Mouse (Mus musculus) thymus, postnatal 4 days (tissue): ENCODE measurements around the gene Socs3.

Experiments
- DNase-seq: peaks from one replicate; pipeline ENCODE4 v3.0.0; 2021

Gene Socs3

DNA sequence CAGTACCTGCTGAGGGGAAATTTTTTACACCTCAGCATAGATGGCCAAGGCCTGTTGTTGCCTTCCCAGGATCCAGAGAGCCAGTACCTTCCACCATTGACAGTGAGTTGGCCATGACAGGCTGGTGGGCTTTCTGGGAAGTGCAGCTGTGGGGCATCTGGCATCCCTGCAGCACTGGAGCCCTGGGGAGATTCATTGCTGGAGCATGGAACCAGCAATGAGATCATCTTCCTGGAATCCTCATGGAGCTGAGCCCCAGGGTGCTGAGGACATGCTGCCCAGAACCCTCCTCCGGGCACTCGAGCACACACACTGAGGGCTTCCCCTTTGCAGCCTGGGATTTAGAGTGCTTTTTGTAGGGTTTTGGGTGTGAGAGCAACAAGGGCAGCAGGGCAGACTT lies 25.4 kb upstream of the Socs3 start:
- no peak for DNase-seq

DNA sequence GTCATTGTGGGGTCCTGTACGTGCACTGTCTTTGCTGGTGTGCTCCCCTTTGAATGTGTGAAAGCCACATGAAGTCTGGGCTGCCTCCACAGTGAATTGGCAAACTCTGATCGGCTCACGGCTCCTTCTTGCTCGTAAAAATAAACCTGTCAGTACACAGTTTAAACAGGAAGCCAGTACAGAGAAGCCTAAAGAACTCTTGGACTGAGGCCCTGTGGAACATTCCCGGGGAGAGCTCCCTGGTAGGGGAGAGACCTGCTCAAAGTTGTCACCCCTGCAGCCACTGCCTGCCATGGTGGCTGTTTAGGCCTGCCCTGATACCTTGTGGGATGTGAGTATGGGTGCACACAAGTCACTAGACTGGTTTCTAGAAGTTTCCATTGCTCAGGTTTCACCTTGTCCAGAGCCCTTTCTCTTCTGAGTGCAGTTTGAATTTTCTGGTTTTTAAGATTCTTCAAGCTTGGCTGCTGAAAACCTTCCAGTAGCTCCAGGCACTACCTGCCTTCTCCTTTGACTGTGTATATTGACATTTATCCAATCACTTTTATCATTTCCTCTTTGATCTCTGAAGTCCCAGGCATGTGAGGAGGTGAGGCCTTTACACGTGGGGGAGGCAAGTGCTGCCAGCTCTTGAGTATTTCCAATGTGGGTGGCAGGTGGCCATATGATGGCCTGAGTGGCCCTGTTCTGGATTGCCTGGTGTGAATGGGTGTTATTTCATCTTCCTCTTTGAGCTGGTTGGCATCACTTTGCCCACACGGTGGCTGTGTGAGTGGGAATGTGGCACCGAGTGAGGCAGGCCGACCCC lies 24.6 kb upstream of the Socs3 start:
- no peak for DNase-seq

DNA sequence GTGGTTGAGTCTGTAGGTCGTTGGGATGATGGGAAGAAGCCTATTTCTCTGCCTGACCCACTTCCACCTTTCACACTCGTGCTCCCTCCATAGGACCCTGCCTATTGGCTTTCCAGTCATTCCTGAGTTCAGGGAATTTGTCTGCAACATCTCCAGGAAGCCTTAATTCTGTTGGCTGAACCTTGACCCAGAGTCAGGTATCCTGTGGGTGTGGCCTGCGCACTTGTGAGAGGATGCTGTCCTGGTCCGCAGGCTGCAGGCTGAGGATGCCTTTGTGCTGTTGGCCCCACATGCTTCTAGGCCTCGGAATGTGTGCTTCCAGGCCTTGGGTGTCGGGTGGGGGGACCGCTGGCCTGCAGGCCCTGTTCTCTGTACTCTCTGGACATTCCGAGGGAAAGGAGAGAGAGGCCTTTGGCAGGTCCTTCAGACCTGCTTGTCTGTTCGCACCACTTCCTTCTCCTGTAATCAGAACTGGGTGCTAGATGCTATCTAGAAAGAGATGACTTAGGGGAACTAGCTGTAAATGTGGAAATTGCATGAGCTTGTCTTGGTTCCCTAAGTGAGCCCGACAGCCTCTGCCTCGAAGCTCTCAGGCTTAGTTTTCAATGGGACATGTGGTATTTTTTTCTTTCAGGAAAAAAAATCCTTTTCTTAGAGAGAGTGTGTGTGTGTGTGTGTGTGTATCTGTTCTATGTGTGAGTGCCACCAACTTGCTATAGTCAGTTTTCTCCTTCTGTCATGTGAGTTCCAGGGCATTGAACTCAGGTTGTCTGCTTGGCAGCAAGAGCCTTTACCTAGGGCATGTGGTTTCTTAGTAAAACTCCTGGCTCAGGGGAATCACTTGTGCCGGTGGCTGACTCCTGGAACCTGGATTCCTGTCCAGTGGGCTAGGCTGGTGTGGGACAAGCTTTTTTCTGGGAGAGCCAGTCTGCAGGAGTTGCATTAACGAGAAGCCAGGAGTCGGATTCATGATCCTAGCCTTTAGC lies 23.6 kb upstream of the Socs3 start:
- DNase-seq: no peak

DNA sequence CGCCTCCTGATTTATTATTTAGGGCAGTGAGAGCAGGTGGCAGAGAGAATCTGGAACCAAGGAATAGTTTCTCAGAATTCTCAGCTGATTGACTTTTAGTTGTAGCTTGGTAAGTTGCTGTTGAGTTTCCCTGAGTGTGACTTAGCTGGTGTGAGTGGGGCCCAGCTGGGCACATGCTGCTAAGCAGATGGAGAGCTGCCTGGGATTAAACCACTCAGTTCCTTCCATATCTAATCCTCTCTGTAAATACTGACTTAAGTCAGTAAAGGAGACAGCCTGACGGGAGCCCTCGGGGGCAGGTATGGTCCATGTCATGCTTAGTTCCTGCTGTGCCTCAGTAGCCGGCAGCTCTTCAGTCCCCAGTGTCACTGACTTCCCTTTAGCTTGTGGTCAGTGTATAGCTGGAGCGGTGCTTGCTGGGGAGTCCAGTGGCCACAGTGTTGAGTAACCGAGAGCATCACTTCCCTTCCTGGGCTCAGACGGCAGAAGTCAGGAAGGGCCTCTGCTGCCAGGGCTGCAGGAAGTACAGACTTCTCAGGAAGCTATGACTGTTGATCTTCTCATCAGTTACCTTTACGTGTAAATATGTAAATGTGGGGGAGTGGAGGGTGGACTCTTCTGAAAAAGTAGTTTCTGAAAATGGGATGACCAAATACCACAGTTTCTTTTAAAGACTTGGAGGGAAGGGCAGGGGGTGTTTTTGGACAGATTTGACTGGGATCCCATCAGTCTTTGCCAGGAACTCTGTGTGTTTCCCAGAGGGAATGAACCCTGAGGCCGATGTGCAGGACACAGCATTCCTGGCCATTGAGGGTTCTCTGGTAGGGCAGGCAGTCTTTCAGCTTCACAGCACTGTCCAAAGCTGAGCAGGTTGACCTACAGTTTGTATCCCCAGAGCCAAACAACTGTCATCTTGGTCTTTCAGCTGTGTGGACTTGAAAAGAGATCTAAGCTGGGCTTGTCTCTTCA lies 21.9 kb upstream of the Socs3 start:
- DNase-seq: no peak

DNA sequence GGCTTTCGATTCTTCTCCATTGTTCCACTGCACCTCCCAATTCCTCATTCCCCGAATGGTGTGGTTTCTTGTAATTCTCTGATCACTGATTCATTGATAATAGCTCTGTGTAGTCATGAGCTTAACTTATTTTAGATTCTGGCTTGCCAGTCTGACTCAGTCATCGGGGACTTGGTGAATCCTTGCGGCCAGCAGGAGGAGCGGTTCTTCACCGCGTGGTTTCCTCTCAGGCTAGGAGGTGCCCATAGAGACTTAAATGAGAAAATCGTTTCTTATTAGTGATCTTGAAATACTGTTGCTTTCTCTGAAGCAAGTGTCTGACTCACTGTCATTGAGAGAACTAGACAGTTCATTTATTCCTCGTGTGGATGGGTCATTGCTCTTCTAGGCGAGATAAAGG lies 20.1 kb upstream of the Socs3 start:
- DNase-seq: peak; percentile 57

DNA sequence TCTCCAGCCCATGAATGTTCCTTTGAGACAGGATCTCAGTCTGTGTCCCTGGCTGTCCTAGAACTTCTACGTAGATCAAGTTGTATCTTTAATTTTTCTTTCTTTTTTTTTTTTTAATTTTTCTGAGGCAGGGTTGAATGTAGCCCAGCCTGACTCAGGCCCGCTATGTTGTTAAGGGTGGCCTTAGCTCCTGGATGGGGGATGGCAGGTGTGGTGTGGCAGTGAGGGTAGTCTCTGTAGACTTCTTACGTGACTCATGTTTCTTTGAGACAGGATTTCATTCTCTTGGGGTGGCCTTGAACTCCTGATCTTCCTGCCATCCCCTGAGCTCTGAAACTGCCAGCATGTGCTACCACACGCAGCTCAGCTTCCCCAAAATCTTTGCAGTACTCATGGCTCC lies 19.4 kb upstream of the Socs3 start:
- no peak for DNase-seq

DNA sequence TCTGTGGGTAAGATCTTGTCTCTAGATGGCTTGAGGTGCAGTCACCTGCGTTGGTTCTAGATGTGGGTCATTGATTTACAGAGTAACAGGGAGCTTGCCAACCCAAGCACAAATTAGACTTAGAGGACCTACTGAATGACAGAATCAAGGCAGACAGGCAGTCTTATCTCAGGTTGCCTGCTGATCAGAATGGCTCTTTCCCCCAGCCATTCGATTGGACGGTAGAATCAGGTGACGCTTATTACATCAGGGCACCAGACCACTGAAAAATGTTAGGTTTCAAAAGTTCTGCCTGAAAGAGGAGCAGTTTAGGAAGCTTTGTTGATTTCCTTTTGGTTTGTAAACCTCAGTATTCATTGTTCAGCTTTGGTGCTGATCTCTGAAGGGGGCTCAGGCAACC lies 18.1 kb upstream of the Socs3 start:
- no peak for DNase-seq

DNA sequence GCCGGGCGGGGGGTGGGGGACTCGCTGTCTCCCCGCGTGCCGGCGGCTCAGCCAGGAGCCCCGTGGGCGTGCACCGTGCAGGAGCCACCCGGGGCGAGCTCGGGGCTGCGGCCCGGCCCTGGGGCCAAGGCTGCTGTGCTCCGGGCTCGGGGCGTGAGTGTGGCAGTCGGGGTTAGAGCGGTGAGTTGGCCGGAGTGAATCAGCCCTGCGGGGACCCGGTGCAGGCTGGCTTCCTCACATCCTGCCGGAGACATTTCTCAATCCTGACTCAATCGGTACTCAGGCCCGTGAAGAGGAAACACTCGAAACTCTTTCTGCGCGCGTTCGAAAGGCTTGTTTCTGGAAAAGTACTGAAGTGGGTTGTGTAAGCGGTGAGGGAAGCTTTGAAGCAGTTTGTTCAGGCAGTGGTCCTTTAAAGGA lies 17.2 kb upstream of the Socs3 start:
- no peak for DNase-seq

DNA sequence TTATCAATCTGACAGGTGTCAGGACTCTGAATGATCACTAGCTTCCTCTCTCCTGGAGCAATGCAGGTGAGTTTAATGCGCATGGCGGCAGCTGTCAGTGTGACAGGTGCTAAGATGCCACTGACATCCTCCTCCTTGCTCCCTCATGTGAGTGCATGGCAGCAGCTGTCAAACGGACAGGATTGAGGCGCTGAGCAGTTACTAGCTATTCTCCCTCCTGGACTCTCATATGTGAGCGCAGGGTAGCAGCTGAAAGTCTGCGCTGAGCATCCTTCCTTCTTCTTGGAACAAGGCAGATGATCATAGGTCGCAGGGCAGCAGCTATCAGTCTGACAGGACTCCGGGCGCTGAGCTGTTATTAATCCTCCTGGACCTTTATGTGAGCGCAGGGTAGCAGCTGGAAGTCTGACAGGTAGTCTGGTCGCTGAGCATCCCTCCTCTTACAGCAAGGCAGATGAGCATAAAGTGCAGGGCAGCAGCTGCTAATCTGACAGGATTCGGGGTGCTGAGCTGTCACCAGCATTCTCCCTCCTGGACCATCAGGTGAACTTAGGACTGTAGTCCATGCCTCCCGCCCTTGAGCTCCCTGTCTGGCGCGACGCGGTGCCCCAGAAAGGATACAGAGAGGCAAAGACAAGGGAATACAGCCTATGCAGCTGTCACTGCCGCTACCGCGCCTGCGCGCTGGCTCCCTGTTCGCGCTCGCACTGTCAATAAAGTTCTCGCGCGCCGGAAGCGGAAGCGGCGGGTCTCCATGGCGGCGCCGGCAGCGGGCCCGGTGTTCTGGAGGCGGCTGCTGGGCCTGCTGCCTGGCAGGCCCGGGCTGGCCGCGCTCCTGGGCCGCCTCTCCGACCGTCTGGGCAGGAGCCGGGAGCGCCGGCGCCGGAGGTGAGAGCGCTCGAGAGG lies 16.5 kb upstream of the Socs3 start, which contains the start of gene Pgs1:
Pgs1 (plus strand) TSS at position 167 of the 906 bp plus-strand sequence.
- DNase-seq: peak; percentile 95

DNA sequence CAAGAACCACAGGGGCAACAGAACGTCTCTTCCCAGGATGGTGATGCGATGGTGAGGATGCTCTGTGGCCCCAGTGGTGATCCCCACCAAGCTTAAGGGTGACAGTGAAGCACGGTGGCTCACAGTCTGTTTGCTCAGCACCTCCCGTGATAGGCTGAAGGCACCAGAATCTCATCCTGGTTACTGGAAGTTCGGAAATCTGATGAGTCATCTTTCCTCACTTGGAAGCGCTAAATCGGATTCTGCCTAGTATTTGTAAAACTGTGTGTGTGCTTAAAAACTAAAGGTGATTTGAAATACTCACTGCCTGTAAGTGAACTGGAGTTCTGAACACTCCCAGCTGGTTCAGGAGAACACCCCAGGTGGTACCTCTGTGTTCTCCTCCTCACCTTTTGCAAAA lies 13.9 kb upstream of the Socs3 start:
- no peak for DNase-seq

DNA sequence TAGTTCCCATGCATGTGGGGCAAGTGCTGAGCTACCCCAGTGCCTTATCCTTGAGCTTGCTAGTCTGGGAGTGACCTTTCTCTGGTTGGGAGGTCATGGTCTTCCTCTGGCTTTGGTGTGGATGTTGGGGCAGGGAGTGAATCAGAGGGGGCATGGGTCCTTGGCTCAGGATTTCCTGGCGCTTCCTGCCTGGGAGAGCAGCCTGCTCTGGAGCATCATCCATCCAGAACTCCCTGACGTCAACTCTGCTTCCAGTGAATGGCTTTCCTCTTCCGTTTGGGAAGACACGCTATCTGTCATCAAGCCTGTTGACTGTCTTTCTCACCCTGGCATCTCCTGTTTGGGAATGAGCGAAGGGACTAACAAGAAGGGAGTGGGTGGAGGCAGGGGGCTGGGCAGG lies 12.6 kb upstream of the Socs3 start:
- DNase-seq: no peak

DNA sequence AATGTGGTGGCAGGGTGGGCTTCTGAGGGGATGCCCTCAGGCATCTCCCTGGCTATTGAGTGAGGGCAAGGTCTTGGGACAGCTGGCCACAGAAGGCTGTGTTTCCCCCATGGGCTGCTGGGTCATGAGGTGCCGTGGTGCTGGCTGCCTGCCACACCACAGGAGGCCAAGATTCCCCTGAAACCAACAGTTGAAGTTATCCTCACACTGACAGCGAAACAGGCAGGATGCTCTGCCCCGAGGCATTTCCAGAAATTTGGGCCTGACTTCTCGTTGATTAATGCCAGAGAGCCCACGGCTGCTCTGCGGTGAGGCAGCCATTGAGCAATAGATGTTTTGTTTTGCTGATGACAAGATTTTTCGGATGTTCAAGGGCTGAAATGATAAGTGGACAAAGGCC lies 9.5 kb upstream of the Socs3 start:
- no peak for DNase-seq

DNA sequence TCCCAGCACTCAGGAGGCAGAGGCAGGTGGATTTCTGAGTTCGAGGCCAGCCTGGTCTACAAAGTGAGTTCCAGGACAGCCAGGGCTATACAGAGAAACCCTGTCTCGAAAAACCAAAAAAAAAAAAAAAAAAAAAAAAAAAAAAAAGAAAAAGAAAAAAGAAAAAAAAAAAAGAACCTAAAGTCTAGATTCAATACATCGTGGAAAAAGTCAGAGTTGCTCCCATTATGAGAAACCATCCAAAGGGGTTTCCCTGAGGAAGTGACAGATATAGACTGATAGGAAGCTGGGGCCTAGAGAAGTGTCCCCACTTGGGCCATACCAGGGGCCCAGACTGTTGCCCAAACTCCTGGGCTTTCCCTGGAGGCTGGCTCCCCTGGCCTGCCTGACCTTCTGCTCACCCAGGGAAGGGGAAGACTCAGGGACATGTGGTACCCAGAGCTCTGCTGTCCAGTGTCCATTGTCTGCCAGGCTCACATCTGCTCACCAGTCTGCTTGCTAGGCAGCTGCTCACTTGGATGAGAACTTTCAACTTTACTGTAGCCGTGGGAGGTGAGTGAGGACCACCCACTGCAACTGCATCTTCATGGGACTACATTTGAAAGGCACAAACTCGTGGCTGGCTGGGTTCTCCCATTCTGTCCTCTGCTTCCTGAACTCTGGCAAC lies 8.0 kb upstream of the Socs3 start:
- no peak for DNase-seq

DNA sequence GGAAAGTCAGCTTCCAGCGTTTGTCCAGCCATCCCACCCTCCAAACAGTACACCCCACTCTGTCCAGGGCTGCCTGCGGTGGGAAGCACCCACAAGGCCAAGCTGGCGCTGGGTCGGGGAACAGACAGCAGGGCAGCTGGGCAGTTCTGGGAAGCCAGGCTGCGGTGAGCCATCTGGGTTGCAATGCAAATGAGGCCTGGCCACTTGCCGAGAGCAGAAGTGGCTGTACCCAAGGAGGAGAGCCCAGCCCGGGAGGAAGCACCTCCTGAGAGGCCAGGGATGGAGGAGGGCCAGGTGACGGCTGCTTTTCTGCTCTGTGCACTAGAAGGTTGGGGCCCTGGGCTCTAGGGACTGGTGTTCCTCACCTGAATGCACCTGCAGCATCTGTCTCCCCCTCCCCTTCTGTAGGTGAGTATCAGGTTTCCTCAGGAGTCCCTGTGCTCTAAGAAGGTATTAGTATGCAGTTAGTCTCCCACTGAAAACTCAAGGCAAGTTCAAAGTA lies 6.3 kb upstream of the Socs3 start:
- no peak for DNase-seq

DNA sequence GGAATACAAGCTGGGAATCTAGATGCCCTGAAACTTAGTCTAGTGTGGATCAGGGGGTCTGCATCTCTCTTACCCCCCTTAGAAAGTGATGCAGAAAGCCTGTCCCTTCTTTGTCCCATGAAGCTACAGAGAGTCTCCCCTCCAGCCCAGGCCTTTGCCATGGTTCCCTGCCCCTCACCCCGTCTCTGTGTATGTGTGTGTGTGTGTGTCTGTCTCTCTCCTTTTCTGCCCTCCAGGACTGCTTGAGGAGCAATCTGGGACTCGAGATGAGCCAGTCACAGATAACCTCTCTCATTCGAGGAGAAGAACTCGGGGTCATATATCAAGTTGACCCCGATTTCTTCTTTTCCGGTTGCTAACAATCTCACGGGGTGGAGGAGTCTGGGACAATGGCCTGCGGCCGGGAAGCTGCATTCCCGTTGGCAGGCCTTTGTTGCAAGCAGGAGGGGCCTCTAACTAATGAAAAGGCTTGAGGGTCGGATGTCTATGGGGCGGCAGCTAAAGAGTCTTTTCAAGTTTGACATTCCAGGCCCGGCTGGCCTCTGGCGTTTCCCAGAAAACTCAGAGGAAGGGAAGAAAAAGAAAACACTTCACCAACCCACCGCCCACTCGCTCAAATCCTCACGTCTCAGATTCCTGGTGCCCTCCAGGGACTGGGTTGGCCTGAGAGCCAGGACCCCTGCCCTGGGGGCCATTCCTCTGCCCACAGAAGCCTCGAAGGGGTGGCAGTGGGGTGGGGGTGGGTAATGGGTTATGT lies 5.5 kb upstream of the Socs3 start:
- no peak for DNase-seq

DNA sequence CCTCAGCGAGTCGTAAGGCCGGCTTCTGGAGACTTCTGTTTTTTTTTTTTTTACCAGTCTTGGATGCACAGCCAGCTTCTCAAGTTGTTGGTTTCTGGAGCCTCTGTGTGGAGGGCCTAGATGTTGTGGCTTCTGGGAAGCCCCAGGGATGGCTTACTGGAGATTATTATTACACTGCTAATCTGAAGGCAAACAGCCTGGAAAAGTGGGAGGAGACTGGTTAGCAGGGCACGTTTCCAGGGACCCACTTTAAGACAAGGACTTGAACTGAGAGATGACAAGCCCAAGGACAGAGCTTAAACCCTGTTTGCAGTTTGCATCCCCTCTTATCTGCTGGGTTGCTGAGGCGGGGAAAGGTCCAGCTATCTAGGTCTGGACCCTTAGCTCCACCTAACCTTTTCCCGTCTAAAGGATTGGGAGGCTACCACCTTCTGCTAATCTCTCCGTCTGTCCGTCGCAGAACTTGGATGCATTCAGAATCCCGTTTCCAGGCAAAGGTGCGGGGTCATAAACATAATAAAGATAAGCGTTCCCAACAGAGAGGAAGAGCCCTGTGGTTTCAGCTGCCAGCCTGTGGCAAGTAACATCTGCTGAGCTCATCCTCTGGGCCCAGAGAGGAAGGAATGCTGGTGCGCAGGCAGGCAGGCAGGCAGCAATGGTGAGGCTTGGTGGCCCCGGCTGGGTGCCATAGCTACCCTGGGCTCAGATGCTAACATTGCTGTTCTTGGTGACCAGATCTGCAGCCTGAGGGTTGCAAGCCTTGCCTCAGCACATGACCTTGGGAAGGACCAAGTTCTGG lies 4.7 kb upstream of the Socs3 start:
- DNase-seq: peak; percentile 66

DNA sequence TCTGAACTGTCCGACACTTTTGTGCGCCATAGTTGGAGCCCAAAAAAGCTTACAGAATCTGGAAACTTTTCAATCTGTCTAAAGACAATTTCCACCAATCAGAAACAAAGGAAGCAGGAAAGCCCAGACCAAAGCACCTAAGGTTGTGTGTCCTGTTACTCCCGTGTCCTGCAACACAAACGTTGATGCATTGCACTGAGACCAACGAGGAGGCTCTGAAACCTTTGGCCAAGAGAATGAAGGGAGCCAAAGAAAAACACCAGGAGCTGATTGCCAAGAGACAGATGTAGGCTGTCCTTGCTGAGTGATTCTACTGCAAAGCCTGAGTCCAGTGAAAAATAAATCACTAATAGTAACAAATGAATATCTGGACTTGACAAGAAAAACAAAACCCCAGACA lies 3.7 kb upstream of the Socs3 start:
- no peak for DNase-seq

DNA sequence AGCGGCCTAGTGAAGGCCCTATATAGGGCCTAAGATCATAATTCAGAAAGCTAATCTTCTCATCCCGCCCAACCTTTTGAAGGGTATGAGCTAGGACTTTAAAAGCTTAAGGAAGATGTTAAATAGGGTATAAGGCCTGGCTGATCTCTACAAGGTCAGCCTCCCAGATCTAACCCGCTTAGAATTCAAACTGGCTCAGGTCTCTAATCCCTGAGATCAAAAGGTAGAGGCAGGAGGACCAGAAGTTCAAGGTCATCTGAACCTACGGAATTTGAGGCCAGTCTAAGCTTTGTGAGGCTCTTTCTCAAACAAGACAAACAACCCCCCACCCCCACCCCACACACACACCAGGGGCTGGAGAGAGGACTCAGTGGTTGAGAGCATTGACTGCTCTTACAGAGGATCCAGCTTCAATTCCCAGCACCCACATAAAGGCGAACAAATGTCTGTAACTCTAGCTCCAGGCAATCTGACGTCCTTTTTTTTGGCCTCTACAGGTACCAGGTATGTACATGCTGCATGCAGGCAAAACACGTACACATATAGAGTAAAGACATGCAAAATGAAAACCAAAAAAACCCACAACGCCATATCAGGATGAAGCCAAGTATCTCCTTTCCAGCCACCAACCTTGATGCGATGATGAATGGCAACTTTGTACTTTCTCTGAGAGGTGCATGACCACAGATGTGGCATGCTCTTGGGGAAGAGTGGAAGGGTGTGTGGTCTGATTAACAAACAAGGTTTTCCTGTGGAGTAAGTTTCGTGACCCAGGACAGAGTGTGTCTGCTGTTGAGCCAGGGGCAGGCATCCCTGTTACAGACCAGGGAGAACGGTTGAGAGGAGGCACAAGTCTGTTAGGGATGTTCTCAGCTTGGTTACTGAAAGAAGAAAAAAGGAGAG lies 3.1 kb upstream of the Socs3 start:
- no peak for DNase-seq
